Mouse (Mus musculus): Measurements from ENCODE around the gene Fto.

Fto gene

DNA sequence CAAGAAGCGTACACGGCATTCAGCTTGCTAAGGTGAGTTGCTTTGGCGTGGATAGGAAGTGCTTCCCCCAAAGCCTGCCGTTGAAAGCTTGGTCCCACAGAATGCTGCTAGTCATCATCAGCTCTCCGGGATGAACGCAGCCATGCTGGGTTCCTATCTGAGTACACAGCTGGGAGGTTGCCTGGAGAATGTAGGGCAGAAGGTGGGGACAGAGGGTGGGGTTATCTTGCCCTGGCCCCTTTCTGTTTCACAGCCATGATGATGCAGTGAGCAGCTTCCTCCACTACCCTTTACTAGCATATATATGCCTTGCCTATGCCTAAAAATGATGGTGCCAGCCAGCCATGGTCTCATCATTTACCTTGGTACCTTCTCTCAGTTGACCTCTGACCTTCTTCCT lies 147.6 kb downstream of the Fto start:
- DNase-seq = no peak

DNA sequence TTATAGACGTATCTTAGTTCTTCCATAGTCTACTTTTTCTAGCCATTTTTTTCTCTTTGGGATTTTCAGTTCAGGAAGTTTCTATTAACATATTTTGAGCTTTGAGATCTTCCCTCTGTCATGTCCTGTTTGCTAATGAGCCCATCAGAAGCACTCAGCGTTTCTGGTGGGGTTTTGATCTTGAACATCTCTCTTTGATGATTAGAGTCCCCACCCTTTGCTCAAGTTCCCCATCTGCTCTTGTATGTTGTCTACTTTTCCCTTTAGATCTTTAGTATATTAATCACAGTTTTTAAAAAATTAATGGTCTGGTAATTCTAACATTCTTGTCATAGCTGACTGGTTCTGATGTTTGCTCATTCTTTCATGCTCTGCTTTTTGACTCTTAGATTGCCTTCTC lies 150.4 kb downstream of the Fto start:
- no peak for DNase-seq

DNA sequence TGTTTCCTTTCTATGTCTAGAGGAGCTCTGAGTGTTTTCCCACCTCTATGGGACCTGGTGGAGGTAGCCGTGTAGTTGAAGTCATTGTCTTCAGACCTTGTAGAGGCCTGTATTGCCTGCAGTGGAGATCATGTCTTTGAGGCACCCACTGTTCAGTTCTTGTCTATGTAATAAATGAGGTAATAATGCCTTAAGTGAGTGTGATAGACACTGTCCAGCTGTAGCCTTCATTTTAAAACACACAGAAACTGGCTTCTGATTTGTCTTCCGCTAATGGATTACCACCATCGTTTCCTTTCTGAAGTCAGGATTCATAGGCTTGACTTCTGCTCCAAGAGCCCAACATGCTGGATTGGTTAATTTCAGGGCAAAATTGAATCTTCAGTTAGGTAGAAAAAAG lies 154.1 kb downstream of the Fto start:
- no peak for DNase-seq

DNA sequence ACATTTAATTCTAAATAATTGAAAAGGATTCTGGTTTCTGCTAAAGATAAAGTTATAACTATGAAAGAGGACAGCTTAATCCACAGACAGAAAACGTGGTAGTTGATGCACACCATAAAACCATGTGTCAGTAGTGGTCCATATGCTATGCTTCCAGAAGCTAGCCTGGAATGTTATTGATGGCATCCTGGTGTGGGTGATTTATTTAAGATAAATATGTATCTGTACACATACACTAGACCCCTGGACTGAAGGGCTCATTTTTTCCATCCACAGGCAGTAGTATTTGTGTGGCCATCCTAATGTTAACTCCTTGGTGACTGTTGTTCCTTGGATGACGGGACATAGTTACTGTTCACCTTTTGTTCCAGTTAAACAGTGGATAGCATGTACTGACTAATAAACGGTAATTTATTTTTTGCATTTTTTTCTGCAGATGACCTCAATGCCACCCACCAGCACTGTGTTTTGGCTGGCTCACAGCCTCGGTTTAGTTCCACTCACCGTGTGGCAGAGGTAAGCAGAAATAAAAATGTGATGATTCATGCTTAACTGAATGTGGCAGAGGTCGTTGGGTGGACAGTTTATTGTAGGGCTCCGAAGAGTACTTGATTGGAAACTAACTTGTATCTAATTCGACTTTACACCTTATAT lies 154.7 kb downstream of the Fto start:
- DNase-seq = peak; percentile 81

DNA sequence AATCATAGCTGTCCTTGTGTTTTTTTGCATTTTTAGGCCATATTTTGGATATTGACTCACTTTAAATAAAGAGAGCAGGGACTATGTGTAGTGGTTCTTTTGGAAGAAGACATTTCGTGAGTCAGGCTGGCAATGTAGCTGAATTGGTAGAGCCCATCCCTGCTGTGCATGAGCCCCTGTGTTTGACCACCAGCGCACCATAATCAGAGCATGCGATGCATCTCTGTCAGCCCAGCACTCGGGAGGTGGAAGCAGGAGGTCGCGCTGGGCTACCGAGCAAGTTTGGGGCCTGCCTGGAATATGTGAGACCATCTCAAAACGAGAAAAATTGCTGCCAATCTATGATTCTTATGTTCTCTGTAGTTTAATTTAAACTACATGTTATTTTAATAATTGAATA lies 156.1 kb downstream of the Fto start:
- no peak for DNase-seq

DNA sequence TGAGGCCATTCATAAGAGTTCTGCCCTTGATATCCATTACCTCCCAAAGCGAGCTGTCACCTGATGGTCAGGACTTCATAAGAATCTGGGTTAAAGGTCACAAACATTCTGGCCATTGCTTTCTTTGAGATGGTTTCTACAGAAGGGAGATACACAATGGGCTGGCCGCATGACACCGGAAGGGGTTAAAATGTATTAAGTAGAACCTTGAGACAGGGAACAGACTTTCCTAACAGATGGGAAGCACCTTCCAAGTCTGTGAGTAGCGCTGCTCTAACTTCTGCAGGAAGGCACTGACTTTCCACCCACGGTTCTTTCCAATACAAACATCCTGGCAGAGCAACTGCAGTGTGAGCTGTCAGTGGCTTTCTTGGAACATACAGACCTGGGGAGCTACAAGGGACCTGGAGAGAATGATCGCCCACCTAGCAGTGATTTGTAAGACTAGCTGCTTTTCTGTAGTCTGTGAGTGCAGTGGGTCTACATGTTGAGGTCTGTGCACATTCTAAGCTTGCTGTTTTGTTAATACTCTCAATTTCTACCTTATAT lies 161.5 kb downstream of the Fto start:
- DNase-seq = no peak

DNA sequence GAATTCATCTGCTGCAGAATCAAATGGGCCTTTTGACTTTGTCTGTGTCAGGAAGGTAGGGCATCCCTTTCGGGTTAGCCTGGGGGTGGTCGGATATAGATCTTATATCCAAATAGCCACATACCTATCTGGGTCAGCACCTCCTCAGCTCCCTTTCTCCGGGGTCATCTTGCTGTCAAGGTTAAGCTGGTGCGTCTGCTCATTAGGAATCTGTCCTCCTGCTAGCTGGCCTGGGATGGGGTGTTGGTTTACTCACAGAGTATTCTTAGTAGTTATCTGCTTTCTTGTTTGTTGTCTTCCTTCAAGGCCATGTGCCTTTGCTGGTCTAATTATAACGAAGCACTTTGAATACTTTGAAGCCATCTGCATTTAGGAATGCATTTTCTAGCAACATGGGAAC lies 163.7 kb downstream of the Fto start:
- no peak for DNase-seq

DNA sequence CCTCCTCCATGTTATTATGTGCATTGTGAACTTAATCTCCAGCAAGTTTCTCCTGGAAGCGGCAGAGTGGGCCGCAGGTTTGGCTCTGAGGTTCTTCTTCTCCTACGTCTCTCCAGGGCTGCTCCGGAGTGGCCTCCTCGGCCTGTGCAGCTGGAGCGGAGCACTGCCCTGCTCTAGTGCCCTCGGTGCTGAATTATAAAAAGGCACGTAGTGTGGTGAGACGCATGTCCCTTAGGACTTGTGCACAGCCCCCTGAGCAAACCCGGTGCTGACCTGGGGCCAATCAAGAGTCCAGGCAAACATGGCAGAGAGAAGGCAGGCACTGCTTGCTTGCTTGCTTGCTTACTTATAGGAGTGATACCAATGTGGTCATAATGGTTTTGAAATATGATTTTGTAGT lies 164.1 kb downstream of the Fto start:
- no peak for DNase-seq

DNA sequence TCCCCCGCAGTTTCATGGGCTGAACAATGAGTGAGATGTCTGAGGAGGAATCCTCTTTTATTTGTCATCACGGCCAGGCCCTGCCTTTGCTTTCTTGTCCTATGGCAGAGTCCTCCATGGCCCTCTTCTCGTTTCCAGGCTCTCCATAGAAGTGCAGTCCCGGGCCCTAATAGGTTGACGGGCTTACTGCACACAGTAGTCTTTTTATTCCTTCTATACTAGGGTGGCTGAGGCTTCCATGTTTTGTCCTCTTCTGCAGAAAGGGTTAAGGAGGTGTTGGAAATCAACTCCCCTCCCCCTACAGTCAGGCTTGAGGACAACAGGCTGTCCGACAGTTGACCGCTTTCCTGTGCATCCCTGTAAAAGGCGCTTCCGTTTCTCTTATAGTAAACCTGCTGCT lies 169.2 kb downstream of the Fto start:
- no peak for DNase-seq

DNA sequence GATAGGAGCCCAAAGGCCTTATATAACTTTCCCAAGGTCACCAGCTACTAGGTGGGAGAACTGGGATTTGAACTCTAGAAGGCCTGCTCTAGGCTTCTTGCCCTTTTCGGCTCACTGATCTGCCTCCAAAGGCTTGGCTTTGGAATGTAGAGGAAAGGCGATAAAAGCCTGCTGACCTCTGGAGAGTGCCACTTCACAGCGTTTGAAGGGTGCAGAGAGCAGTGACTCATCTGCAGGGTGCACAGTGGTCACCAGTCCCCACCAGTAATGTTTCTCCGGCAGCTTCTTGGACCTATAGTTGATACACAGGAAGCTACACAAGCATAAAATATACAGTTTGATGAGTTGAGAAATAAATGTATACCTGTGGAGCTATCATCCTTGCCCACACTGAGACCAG lies 173.1 kb downstream of the Fto start:
- peak; percentile 24 for DNase-seq

DNA sequence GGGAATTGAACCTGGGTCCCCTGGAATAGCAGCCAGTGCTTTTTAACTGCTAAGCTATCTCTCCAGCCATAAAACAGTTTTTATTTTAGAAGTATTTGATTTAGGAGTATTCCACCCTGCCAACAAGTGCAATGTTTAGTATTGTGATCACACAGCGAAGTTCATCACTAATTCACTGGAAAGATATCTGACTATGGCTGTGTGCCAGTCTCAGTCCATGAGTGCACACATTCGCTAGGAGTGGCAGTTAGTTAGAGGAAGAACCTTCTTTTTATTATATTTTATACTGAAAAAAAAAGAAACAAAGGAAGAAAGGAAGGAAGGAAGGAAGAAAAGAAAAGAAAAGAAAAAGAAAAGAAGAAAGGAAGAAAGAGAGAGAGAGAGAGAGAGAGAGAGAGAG lies 174.1 kb downstream of the Fto start:
- DNase-seq = no peak

DNA sequence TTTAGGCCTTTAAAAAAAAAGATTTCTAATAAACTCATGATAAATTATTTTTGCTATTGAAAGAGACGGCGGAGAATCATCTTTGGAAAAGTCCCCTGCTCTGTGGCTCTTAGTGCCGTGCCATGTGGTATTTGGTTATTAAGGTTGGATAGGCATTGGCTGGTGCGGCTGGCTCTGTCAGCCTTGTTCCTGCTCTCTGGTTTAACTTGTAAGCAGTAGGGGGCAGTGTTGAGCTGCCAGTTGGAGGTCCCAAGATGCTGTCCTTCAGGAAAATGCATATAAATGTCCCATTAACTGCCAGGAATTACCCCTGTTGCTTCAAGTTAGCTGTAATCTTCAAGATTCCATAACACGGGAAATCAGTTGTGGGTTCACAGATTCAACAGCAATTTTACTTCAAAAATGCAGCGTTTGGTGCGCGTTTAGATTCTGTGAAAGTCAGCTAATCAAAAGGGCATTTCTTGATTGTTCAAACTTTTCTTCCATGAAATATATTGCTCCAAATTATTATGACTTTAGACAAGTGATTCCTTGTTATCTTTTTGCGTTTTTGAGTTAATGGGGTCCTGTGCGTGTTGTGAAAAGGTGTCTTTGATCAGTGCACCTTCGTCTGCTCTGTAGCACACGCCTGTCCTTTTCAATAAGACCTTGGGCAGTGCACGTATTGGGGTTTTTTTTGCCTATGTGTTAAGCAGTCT lies 174.9 kb downstream of the Fto start:
- DNase-seq = peak; percentile 85

DNA sequence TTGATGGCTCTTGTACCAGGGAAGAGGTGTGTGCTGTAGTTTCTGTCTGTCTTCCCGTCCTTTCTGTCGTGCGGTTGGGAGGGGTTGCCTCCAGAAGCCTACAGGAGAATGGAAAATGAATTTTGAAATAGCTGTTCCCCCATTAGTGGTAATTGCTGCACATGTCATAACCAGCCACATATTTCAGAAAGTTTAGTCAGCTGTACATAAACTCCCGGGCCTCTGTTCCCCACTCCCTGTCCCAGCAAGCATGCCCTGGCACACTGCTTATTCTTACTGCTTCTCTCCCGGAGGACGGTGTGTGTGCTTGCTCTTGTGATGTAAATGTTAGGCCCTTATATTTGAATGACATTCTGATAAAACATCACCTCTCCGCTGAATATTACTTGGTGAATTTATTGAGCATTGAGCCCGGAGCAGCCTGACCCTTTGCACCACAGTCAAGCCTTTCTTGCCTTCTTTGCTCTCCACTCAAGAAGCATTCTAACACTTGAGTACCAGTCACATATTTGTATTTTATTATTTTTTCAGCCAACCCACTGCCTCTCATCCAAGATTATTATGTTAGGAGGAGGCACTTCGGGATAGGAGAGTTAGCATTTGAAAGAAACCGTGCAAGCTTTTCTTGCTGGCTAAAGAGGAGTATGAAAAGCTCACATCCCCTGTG lies 175.6 kb downstream of the Fto start:
- DNase-seq = no peak

DNA sequence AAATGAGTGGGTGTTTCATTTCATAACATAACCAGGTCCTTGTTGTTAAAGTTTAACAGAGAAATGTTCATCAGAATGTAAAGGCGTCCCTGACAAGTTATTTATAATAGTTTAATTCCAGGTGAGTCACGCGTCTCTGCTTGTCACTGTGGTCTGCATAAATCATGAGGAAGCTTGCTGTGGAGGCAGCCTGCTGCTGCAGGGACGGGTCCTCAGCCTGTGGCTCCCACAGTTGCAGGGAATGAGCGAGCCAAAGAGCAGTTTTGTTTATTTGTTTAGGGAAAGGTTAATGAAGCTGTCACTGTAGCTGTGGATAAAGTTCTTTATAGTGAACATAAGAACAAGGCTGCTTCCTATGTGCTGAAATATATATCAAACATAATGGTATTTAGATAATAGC lies 176.7 kb downstream of the Fto start:
- DNase-seq = no peak

DNA sequence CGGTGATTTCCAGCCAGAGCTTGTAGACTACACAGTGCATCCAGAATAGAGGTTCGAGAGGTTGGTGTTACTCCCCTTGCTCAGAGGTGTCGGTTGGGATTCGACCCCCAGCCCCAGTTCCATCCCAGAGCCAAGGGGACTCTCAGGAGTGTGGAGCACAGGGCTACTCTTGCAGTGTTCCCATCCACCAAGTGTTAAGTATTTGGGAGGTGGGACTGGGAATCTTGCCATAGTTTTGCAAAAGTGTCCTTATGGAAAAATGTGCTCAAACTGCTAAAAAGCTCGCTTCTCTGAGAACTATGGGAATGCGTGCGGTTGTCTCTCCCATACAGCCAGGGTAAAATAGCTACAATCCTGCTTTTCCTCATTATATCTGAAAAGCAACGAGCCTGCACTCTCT lies 180.0 kb downstream of the Fto start:
- no peak for DNase-seq

DNA sequence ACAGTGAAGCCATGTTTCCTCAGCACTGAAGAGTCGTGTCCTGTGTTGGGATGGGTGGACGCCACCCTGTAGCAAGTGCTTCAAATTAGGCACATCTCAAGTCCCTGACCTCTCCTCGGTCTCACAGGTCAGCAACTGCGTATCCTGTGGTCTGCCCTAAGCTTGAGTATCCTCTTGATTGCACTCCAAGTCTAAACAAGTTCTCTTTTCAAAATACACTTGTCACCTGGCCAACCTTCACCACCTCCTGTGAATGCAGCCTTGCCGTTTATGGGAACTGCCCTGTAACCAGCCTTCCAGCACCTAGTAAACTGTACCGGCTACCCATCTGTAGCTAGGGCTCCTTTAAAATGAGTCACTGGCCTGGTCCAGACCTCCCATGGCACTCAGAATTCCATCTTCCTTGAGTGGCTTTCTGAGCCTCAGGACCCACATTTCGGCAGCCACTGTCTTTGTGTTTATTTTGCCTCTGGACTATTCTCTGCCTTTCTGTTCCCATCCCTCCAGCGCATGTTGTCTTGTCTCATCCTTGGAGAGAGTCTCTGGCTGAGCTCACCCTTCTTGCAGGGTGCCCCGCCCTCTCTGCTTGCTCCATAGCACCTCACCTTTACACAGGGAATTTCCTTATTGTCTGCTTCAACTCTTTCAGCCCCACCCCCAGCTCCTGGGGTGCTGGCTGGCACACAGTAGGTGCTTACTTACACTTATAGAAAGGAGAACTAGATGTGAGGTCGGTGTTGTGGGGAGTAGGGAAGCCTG lies 181.4 kb downstream of the Fto start:
- DNase-seq = no peak

DNA sequence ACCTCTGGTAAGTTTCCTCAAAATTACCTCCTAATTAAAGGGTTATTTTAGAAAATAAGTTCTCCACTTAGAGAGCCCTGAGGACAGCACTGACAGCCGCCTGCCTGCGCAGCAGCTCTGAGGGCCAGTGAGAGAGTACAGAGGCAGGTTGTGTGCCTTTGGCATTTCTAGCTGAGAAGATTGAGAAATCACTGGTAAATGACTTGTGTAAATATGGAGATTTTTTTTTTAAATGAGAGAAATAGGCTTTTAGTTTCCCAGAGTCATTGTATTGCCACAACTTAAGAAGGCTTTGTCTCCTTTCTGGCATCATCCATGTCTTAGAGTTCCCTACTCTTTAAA lies 181.9 kb downstream of the Fto start:
- DNase-seq = no peak

DNA sequence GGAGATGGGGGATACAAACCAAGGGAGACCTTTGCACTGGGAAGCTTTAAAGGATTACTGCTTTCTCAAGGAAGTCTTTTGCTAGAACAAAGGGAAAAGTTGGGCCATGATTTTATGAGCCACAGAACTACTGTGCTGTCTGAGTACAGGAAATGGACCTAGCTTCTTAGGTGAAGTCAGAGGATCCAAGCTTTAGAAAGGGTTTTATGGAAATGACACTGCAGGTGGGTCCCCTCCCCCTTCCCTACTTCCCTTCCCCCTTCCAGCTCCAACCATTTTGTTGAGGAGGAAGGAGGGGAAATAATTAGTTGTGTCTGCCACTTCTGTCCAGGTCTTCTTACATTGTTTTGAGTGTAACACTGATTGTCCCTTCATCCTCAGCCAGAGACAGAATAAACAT lies 182.7 kb downstream of the Fto start:
- DNase-seq = no peak

DNA sequence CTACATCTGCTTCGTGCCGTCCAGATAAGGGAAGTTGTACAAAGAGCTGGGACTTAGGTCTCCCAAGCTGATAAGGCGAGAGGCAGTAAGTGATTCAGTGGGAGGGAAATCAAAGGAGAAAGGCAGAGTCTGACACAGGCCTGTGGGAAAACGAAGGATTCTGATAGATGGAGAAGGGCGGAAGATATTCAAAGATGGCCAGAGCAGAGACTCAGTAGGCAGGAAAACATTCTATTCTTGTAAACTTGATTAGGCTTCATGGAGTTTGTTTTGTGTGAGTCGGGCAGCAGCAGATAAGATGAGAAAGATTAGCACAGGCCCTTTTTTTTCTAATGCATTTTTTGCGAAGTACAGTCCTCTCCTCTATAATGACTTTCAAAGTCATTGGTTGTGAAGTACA lies 183.6 kb downstream of the Fto start:
- DNase-seq = no peak

DNA sequence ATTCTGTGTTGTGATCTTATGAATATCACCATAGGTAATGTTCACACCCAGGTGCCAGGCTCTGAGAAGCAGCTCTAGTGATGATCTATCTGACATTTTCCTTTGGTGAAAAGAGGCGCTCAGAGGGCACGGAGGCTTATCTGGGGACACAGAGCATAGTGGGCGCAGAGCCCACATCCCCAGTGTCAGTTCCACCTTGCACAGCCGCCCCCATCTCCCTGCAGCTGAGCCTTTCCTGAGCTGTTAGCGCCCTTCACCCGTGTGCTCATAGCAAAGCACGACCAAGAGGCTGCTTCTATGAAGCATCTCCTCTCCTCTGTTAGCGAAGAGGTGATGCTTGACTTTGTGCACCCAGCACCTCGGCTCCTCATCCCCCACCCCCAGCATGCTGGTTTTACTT lies 185.3 kb downstream of the Fto start:
- no peak for DNase-seq

DNA sequence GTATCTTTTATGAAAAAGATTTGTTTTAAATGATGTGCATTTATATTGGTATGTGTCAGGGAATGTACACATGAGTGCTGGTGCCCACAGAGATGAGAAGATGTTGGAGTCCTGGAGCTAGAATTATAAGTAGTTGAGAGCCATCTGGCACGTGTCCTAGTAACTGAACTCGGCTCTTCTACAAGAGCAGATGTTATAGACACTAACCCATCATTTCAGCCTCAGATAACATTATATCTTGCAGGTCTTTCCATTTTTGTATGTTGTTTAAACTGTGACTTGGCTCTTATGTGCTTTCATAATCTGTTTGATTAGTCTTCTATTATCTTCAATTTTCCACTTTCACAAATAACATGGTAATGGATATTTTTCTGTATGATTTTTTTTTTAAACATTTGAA lies 186.0 kb downstream of the Fto start:
- no peak for DNase-seq

DNA sequence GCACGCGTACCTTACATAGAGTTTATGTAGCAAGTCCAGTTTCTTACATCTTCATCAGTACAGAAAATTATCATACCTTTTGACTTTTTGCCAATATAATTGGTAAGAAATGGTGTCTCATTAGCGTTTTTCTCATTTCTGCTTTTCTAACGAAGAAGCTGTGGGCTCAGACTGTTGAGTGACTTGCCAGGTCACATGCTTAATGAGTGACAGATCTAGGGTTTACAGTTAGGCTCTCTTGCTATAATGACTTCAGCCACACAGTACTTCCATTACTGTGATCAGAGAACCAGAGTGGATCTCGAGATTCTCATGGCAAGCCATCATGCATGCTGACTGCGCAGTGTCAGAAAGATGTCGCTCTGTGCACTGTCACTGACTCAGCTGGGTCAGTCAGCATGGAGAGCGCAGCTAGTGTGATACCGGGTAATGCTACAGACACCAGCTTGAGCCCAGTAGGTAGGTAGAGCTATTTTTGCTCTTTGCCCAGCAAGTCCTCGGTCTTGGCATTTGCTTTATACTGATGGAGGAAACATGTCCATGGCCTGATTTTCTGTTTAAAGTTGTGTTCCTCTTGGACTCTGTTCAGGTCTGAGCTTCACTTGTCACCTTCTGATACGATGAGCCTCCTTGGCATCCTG lies 188.8 kb downstream of the Fto start:
- DNase-seq = no peak

DNA sequence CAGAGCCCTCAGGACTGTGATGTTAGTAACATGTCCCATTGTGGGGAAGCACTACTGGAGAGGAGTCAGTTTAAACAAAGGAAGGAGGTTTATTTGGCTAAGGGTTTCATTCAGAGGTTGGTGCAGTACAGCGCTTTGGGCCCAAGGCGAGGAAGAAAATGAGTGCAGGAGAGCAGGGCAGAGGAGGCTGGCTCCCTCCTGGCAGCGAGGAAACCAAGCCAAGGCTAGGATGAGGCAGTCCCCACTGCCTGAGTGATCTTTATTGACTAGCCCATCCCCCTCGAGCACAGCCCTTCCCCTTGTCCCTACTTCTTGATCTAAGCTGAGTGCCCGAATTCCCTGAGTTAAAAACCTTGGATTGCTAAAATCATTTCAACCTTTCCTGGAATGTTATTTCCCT lies 189.5 kb downstream of the Fto start:
- DNase-seq = no peak
